Mouse (Mus musculus) embryonic fibroblast, embryonic 13.5 days (primary cell): Measurements from ENCODE around the gene Lpgat1.

Source experiments
- CTCF ChIP-seq: IDR thresholded peaks from 2 replicates; pipeline ENCODE4 v1.5.1; 2011; ENCODE audit warnings: mild to moderate bottlenecking, control low read depth, low read length, moderate library complexity, borderline replicate concordance; ENCODE audit not compliant: insufficient read depth
- POLR2A ChIP-seq: IDR thresholded peaks from 2 replicates; pipeline ENCODE4 v1.6.1; 2011; ENCODE audit warnings: low read depth, mild to moderate bottlenecking, control low read depth, low read length, moderate library complexity

GRCm38 (mm10) chr1:191668030-191668429 lies 49.6 kb upstream of the Lpgat1 start:
- TF ChIP-seq CTCF, result no peak
- TF ChIP-seq POLR2A, result no peak
